ENCODE assay signal across 9 mouse cellular contexts in genomic region chrX:150963027-150963426, GRCm38 (mm10). TPM values are rescaled to one million over a fixed set of nuclear protein-coding genes. Genes with fewer than 3 reads are reported as not detected.
DNase-seq lines count a peak whose midpoint lies in the region.
"Had no signal": no experiment of that assay in that cellular context is flagged by ENCODE, and none has a peak within 500 bp of the region (broad histone marks: within the 10 kb centered on the region; RNA-seq: fewer than 3 reads in every experiment).

No protein-coding gene starts in this region.

- DNase-seq in heart, postnatal 4 days: peak; percentile 10
- DNase-seq in heart, embryonic 10.5 days (ENCODE audit: low spot score): no peak
- DNase-seq in lung, postnatal 36 days: peak; percentile 3
- no peak for DNase-seq in lung, postnatal 4 days
- DNase-seq in NIH3T3 (ENCODE audit: low read depth): peak; percentile 34
- DNase-seq in splenic B cell, adult 2 months (ENCODE audit: low read depth, low spot score): peak; percentile 15
- DNase-seq in spleen, adult 18-20 months: no peak
- DNase-seq in ovary, postnatal 14 days (ENCODE audit: low spot score): no peak
- DNase-seq: kidney, adult 11 months had no signal

- no peaks in the 10 kb centered on the region for H3K4me1 ChIP-seq in heart, embryonic 10.5 days

- no peak overlapping the region for H3K4me3 ChIP-seq in heart, embryonic 10.5 days

- H3K36me3 ChIP-seq in heart, embryonic 10.5 days: no peaks in the 10 kb centered on the region
- no peaks in the 10 kb centered on the region for H3K36me3 ChIP-seq in splenic B cell, adult 2 months (ENCODE audit: control insufficient read depth, insufficient read depth, low read length, poor library complexity, severe bottlenecking)

- H3K9me3 ChIP-seq in heart, embryonic 10.5 days: no peaks in the 10 kb centered on the region

- WGBS in heart, embryonic 10.5 days: 22% methylated on average over 2 of the region's 2 CpGs

- no peaks in the 10 kb centered on the region for H3K27me3 ChIP-seq in heart, embryonic 10.5 days (ENCODE audit: insufficient read depth, poor library complexity, severe bottlenecking)
- no peaks in the 10 kb centered on the region for H3K27me3 ChIP-seq in splenic B cell, adult 2 months (ENCODE audit: control insufficient read depth, insufficient read depth, low read length, poor library complexity, severe bottlenecking)

- no peak overlapping the region for H3K27ac ChIP-seq in heart, embryonic 10.5 days

RNA-seq across cellular contexts. Expression of gene Gnl3l, which starts 54.1 kb away (rescaled TPM):
- total RNA-seq in heart, postnatal 4 days (2021): 10 to 100 TPM; 34.3 to 37.9 TPM
- polyA plus RNA-seq in heart, embryonic 10.5 days (2016; fragmentation: Nextera tagmentation; extraction: Ambion mirVana): 29.4 and 32.9 TPM in 2 replicates

Comparison
In these comparisons a context has a peak if more than half of its experiments do, and no peak if none do; other contexts are left out.
1. DNase-seq: peak in heart, postnatal 4 days (single experiment), lung, postnatal 36 days (single experiment), NIH3T3 (single experiment) and splenic B cell, adult 2 months (single experiment); none in heart, embryonic 10.5 days (single experiment), lung, postnatal 4 days (0 of 2), spleen, adult 18-20 months (0 of 2) and ovary, postnatal 14 days (single experiment).